Mouse (Mus musculus) liver, embryonic 16.5 days (tissue): ENCODE data around the gene Nutf2. TPM values are rescaled to one million over a fixed set of nuclear protein-coding genes. Genes with fewer than 3 reads are reported as not detected.
A peak's percentile ranks its signal among the peaks of the same experiment; 100 is the strongest.

Experiments used
- ATAC-seq: fragments of 200-750 bp; cut with Nextera tagmentation; 2 replicates; pipeline ENCODE4 v1.8.0; 2017; ENCODE audit warnings: low read depth, mild to moderate bottlenecking, moderate number of reproducible peaks, moderate library complexity
- H3K27ac ChIP-seq: fragments of 300-500 bp; sonication (generic); 2 replicates; pipeline ENCODE4 v1.5.1; 2014; ENCODE audit warnings: mild to moderate bottlenecking, low read length
- H3K27me3 ChIP-seq: fragments of 300-500 bp; sonication (generic); 2 replicates; pipeline ENCODE4 v1.6.1; 2014; ENCODE audit warnings: low read depth, low read length, mixed read lengths; ENCODE audit not compliant: control insufficient read depth, insufficient read depth
- H3K36me3 ChIP-seq: fragments of 300-500 bp; sonication (generic); 2 replicates; pipeline ENCODE4 v1.6.1; 2014; ENCODE audit warnings: mild to moderate bottlenecking; ENCODE audit not compliant: control insufficient read depth, insufficient read depth
- H3K4me1 ChIP-seq: fragments of 300-500 bp; sonication (generic); 2 replicates; pipeline ENCODE4 v1.6.1; 2014; ENCODE audit warnings: low read depth, low read length, mixed read lengths; ENCODE audit not compliant: control insufficient read depth
- H3K4me2 ChIP-seq: fragments of 300-500 bp; sonication (generic); 2 replicates; pipeline ENCODE4 v1.6.1; 2014; ENCODE audit warnings: low read depth, low read length, mixed read lengths
- H3K4me3 ChIP-seq: fragments of 300-500 bp; sonication (generic); 2 replicates; pipeline ENCODE4 v1.5.1; 2014; ENCODE audit warnings: low read depth, mild to moderate bottlenecking, low read length
- H3K9ac ChIP-seq: fragments of 300-500 bp; sonication (generic); 2 replicates; pipeline ENCODE4 v1.6.1; 2014; ENCODE audit warnings: low read depth, low read length
- H3K9me3 ChIP-seq: fragments of 300-500 bp; sonication (generic); replicated peaks from 2 replicates; pipeline ENCODE4 v1.6.1; 2016; ENCODE audit warnings: low read length; ENCODE audit not compliant: control insufficient read depth
- WGBS: fragments of 180-500 bp; shearing (Covaris S2); extraction: QIAGEN DNeasy Blood & Tissue Kit; methylation state at CpG from one replicate; pipeline ENCODE4 v1.1.7; 2014; ENCODE audit not compliant: insufficient replicate concordance; 5-methylcytosine and 5-hydroxymethylcytosine counted together
- polyA plus RNA-seq: library from polyadenylated mRNA; unstranded; fragments of >200 nt; fragmentation: Nextera tagmentation; extraction: Ambion mirVana; gene quantifications from 2 replicates; pipeline ENCODE4 v1.2.1, GENCODE M21; 2015

The Nutf2 gene
- polyA plus RNA-seq = 88.9 and 95.7 TPM in 2 replicates

- peaks cover 2% of the 10 kb centered on the region; the same call in 1 of the 2 replicates for H3K36me3 ChIP-seq
- peaks cover 57% of the 10 kb centered on the region for H3K4me1 ChIP-seq
- peak within 1 kb of the TSS; percentile 94 for H3K4me2 ChIP-seq
- WGBS = under 1% methylated on average over 58 of the region's 59 CpGs
- H3K9ac ChIP-seq = peak within 1 kb of the TSS; percentile 93
- peak within 1 kb of the TSS; percentile 97 for H3K4me3 ChIP-seq
- peak; percentile 94 for ATAC-seq
- peak within 1 kb of the TSS; percentile 99 for H3K27ac ChIP-seq
- no peaks in the 10 kb centered on the region for H3K9me3 ChIP-seq
- H3K27me3 ChIP-seq = no peaks in the 10 kb centered on the region
Observed at GRCm38 (mm10) chr8:105860143-105860981, at the start of gene Nutf2. Gene Nutf2, plus strand, starts transcription at chr8:105860580.

- H3K4me2 ChIP-seq = peak overlapping the region; percentile 49
- no peaks in the 10 kb centered on the region for H3K9me3 ChIP-seq
- ATAC-seq = peak; percentile 63
- WGBS = 37% methylated on average over 10 of the region's 10 CpGs
- H3K36me3 ChIP-seq = peaks cover 69% of the 10 kb centered on the region
- H3K4me3 ChIP-seq = peak overlapping the region; percentile 25
- H3K9ac ChIP-seq = peak overlapping the region; percentile 29
- H3K27ac ChIP-seq = peak overlapping the region; percentile 51
- H3K4me1 ChIP-seq = peaks cover 86% of the 10 kb centered on the region
- no peaks in the 10 kb centered on the region for H3K27me3 ChIP-seq
Observed at GRCm38 (mm10) chr8:105811061-105811460, 49.3 kb upstream of the Nutf2 start.

- no peaks in the 10 kb centered on the region for H3K9me3 ChIP-seq
- H3K36me3 ChIP-seq = peaks cover 67% of the 10 kb centered on the region
- peaks cover 83% of the 10 kb centered on the region for H3K4me1 ChIP-seq
- peak overlapping the region; percentile 25 for H3K4me3 ChIP-seq
- 34% methylated on average over 3 of the region's 3 CpGs for WGBS
- H3K9ac ChIP-seq = peak overlapping the region; percentile 29
- H3K27me3 ChIP-seq = no peaks in the 10 kb centered on the region
- H3K4me2 ChIP-seq = peak overlapping the region; percentile 49
- no peak for ATAC-seq
- peak overlapping the region; percentile 51 for H3K27ac ChIP-seq
Observed at GRCm38 (mm10) chr8:105811543-105811942, 48.8 kb upstream of the Nutf2 start.

GRCm38 (mm10) chr8:105812511-105812910 is 47.9 kb upstream of the Nutf2 start:
- H3K4me2 ChIP-seq = peak overlapping the region; percentile 49
- no peaks in the 10 kb centered on the region for H3K9me3 ChIP-seq
- peaks cover 81% of the 10 kb centered on the region for H3K4me1 ChIP-seq
- no peak overlapping the region; the same call in 1 of the 2 replicates for H3K9ac ChIP-seq
- ATAC-seq = no peak
- H3K27ac ChIP-seq = peak overlapping the region; percentile 51
- no peaks in the 10 kb centered on the region for H3K27me3 ChIP-seq
- peak overlapping the region; percentile 4; the same call in 1 of the 2 replicates for H3K4me3 ChIP-seq
- 79% methylated on average over 5 of the region's 5 CpGs for WGBS
- H3K36me3 ChIP-seq = peaks cover 58% of the 10 kb centered on the region

GRCm38 (mm10) chr8:105813241-105813640 is 47.1 kb upstream of the Nutf2 start:
- 88% methylated on average over 6 of the region's 6 CpGs for WGBS
- peak overlapping the region; percentile 49 for H3K4me2 ChIP-seq
- H3K27ac ChIP-seq = peak overlapping the region; percentile 51
- H3K27me3 ChIP-seq = no peaks in the 10 kb centered on the region
- no peaks in the 10 kb centered on the region for H3K9me3 ChIP-seq
- H3K4me1 ChIP-seq = peaks cover 81% of the 10 kb centered on the region
- peaks cover 55% of the 10 kb centered on the region for H3K36me3 ChIP-seq
- H3K4me3 ChIP-seq = peak overlapping the region; percentile 12
- H3K9ac ChIP-seq = no peak overlapping the region
- ATAC-seq = no peak

GRCm38 (mm10) chr8:105819659-105820058 is 40.7 kb upstream of the Nutf2 start:
- ATAC-seq = peak; percentile 17
- Histone ChIP-seq H3K36me3 (peaks cover 44% of the 10 kb centered on the region), H3K27me3 (no peaks in the 10 kb centered on the region), H3K9me3 (no peaks in the 10 kb centered on the region), H3K27ac (peak overlapping the region; percentile 99), H3K4me3 (peak overlapping the region; percentile 21), H3K4me1 (peaks cover 67% of the 10 kb centered on the region), H3K4me2 (peak overlapping the region; percentile 51), H3K9ac (peak overlapping the region; percentile 47)
- WGBS = 54% methylated on average over 3 of the region's 3 CpGs

- no peaks in the 10 kb centered on the region for H3K9me3 ChIP-seq
- H3K27ac ChIP-seq = peak overlapping the region; percentile 99
- peak; percentile 97 for ATAC-seq
- peak overlapping the region; percentile 68 for H3K9ac ChIP-seq
- H3K4me1 ChIP-seq = peaks cover 58% of the 10 kb centered on the region
- peaks cover 46% of the 10 kb centered on the region for H3K36me3 ChIP-seq
- no peaks in the 10 kb centered on the region for H3K27me3 ChIP-seq
- peak overlapping the region; percentile 70 for H3K4me2 ChIP-seq
- 33% methylated on average over 1 of the region's 1 CpGs for WGBS
- H3K4me3 ChIP-seq = peak overlapping the region; percentile 21
Observed at GRCm38 (mm10) chr8:105820925-105821324, 39.5 kb upstream of the Nutf2 start.

- ATAC-seq = no peak
- Histone ChIP-seq H3K4me3 (peak overlapping the region; percentile 96), H3K4me2 (peak overlapping the region; percentile 70), H3K9ac (peak overlapping the region; percentile 96), H3K27ac (peak overlapping the region; percentile 99), H3K4me1 (peaks cover 31% of the 10 kb centered on the region), H3K27me3 (no peaks in the 10 kb centered on the region), H3K36me3 (peaks cover 33% of the 10 kb centered on the region), H3K9me3 (no peaks in the 10 kb centered on the region)
- WGBS = 56% methylated on average over 4 of the region's 4 CpGs
Observed at GRCm38 (mm10) chr8:105825506-105825905, 34.9 kb upstream of the Nutf2 start.

GRCm38 (mm10) chr8:105826379-105826778 is 34.0 kb upstream of the Nutf2 start:
- Histone ChIP-seq H3K9me3 (no peaks in the 10 kb centered on the region), H3K27me3 (no peaks in the 10 kb centered on the region; the same call in 1 of the 2 replicates), H3K9ac (peak overlapping the region; percentile 96), H3K4me3 (peak overlapping the region; percentile 96), H3K4me2 (peak overlapping the region; percentile 70), H3K36me3 (peaks cover 32% of the 10 kb centered on the region), H3K4me1 (peaks cover 32% of the 10 kb centered on the region), H3K27ac (peak overlapping the region; percentile 99)
- 0% methylated on average over 4 of the region's 4 CpGs for WGBS
- no peak for ATAC-seq
